Mouse (Mus musculus) C2C12 (cell line): ENCODE results near the gene Npsr1.

Experiments
- CTCF ChIP-seq: IDR thresholded peaks from one replicate; pipeline ENCODE4 v1.5.1; 2011; ENCODE audit not compliant: control insufficient read depth, insufficient read depth, insufficient read length
- MAX ChIP-seq: IDR thresholded peaks from one replicate; pipeline ENCODE4 v1.6.1; 2011; ENCODE audit warnings: mild to moderate bottlenecking, control low read depth
- MYOD1 ChIP-seq: IDR thresholded peaks from one replicate; pipeline ENCODE4 v1.6.1; 2011; ENCODE audit warnings: low read depth; ENCODE audit not compliant: control insufficient read depth, insufficient read length
- MYOG ChIP-seq: IDR thresholded peaks from one replicate; pipeline ENCODE4 v1.6.1; 2011; ENCODE audit not compliant: control insufficient read depth, insufficient read length; ENCODE audit errors: extremely low read depth
- USF1 ChIP-seq: IDR thresholded peaks from one replicate; pipeline ENCODE4 v1.6.1; 2011; ENCODE audit warnings: low read depth, mild to moderate bottlenecking, control low read depth, moderate library complexity

GRCm38 (mm10) chr9:24291385-24291784 is 193.6 kb downstream of the Npsr1 start:
- TF ChIP-seq CTCF (no peak), MAX (no peak), USF1 (no peak), MYOG (no peak), MYOD1 (no peak)
